Comparison of ENCODE assay signal across 29 mouse cellular contexts in genomic region chr19:38582861-38583260, GRCm38 (mm10).
DNase-seq lines count a peak whose midpoint lies in the region; ATAC-seq lines count a peak whose summit lies in the region.
"Had no signal": no experiment of that assay in that cellular context is flagged by ENCODE, and none has a peak within 500 bp of the region (broad histone marks: within the 10 kb centered on the region; RNA-seq: fewer than 3 reads in every experiment).

No protein-coding gene starts in this region.

- no peak for DNase-seq in heart, postnatal 4 days
- peak; percentile 16 for DNase-seq in kidney, postnatal 14 days
- DNase-seq in kidney, postnatal 25 days = no peak
- DNase-seq in NIH3T3 (ENCODE audit: low read depth) = peak; percentile 41
- DNase-seq in cerebellum, adult 9-11 months = no peak
- DNase-seq: adrenal gland, adult 8-10 months; B cell, adult 2 months; cerebellum, adult 11-12 months; cerebellum, postnatal 25 days; gastrocnemius, postnatal 14 days; heart, adult 18-20 months; kidney, adult 18-20 months; left cerebral cortex, postnatal 4 days; lung, adult 18-20 months; lung, postnatal 36 days; retina, postnatal 1 day; thymus, postnatal 25 days had no signal

- no peak overlapping the region for H3K9ac ChIP-seq in heart, embryonic 13.5 days
- no peak overlapping the region for H3K9ac ChIP-seq in limb, embryonic 15.5 days
- H3K9ac ChIP-seq: embryonic facial prominence, embryonic 13.5 days; forebrain, embryonic 15.5 days; heart, embryonic 15.5 days; liver, embryonic 12.5 days; neural tube, embryonic 13.5 days had no signal

- no peaks in the 10 kb centered on the region for H3K36me3 ChIP-seq in heart, embryonic 13.5 days
- H3K36me3 ChIP-seq in limb, embryonic 15.5 days = no peaks in the 10 kb centered on the region
- H3K36me3 ChIP-seq: embryonic facial prominence, embryonic 13.5 days; forebrain, embryonic 15.5 days; G1E; heart, embryonic 15.5 days; hindbrain, embryonic 10.5 days; liver, embryonic 12.5 days; neural tube, embryonic 13.5 days had no signal

- WGBS in heart, embryonic 13.5 days = 66% methylated on average over 1 of the region's 1 CpGs
- WGBS in limb, embryonic 15.5 days = 43% methylated on average over 1 of the region's 1 CpGs

- ATAC-seq in heart, embryonic 13.5 days (ENCODE audit: extremely low read depth, insufficient number of reproducible peaks, low FRiP score, low TSS enrichment) = no peak
- no peak for ATAC-seq in limb, embryonic 15.5 days (ENCODE audit: insufficient number of reproducible peaks, low FRiP score, low TSS enrichment, low read depth)
- ATAC-seq: forebrain, embryonic 15.5 days; liver, embryonic 12.5 days; midbrain, embryonic 16.5 days had no signal

- H3K4me2 ChIP-seq in heart, embryonic 13.5 days = no peak overlapping the region
- H3K4me2 ChIP-seq in limb, embryonic 15.5 days = no peak overlapping the region
- H3K4me2 ChIP-seq: embryonic facial prominence, embryonic 13.5 days; forebrain, embryonic 15.5 days; heart, embryonic 15.5 days; liver, embryonic 12.5 days; neural tube, embryonic 13.5 days had no signal

- H3K4me1 ChIP-seq in heart, embryonic 13.5 days = peaks cover 49% of the 10 kb centered on the region
- H3K4me1 ChIP-seq in limb, embryonic 15.5 days = peaks cover 25% of the 10 kb centered on the region
- H3K4me1 ChIP-seq: liver, embryonic 12.5 days had no signal

- H3K27me3 ChIP-seq in heart, embryonic 13.5 days (replicated peaks) = no peaks in the 10 kb centered on the region
- H3K27me3 ChIP-seq in limb, embryonic 15.5 days = no peaks in the 10 kb centered on the region
- H3K27me3 ChIP-seq: CH12.LX; embryonic facial prominence, embryonic 13.5 days; forebrain, embryonic 15.5 days; heart, embryonic 15.5 days; liver, embryonic 12.5 days; neural tube, embryonic 13.5 days had no signal

- no peak overlapping the region for H3K4me3 ChIP-seq in heart, embryonic 13.5 days
- H3K4me3 ChIP-seq in limb, embryonic 15.5 days = no peak overlapping the region
- H3K4me3 ChIP-seq: embryonic facial prominence, embryonic 13.5 days; forebrain, embryonic 15.5 days; heart, embryonic 15.5 days; hindbrain, embryonic 10.5 days; liver, embryonic 12.5 days; myocyte; neural tube, embryonic 13.5 days had no signal

- no peaks in the 10 kb centered on the region for H3K9me3 ChIP-seq in heart, embryonic 13.5 days
- no peaks in the 10 kb centered on the region for H3K9me3 ChIP-seq in limb, embryonic 15.5 days
- H3K9me3 ChIP-seq: embryonic facial prominence, embryonic 13.5 days; forebrain, embryonic 15.5 days; G1E; heart, embryonic 15.5 days; hindbrain, embryonic 10.5 days; liver, embryonic 12.5 days; neural tube, embryonic 13.5 days had no signal

- peak overlapping the region; percentile 25; the same call in 1 of the 2 replicates for H3K27ac ChIP-seq in heart, embryonic 13.5 days (replicated peaks)
- H3K27ac ChIP-seq in limb, embryonic 15.5 days = peak overlapping the region; percentile 67
- H3K27ac ChIP-seq: embryonic facial prominence, embryonic 13.5 days; forebrain, embryonic 15.5 days; hindbrain, embryonic 10.5 days; liver, embryonic 12.5 days; neural tube, embryonic 13.5 days had no signal

Comparison
In these comparisons a context has a peak if more than half of its experiments do, and no peak if none do; other contexts are left out.
1. DNase-seq: peak in kidney, postnatal 14 days (single experiment) and NIH3T3 (single experiment); none in heart, postnatal 4 days (single experiment), kidney, postnatal 25 days (0 of 2) and cerebellum, adult 9-11 months (single experiment).